Mouse (Mus musculus) layer of hippocampus, adult 2 months (tissue): ENCODE measurements around the gene Ppp1r12c. TPM values are rescaled to one million over a fixed set of nuclear protein-coding genes. Genes with fewer than 3 reads are reported as not detected.

Experiments
- DNase-seq, 2 experiments: peaks; one replicate each; pipeline ENCODE4 v3.0.0; 2022; ENCODE audit warnings: low spot score in 2 of 2
- H3K27ac ChIP-seq: fragments of 200-600 bp; 2 replicates; pipeline ENCODE4 v1.8.1; 2022
- H3K4me3 ChIP-seq: fragments of 200-600 bp; 2 replicates; pipeline ENCODE4 v1.8.1; 2022; ENCODE audit warnings: mild to moderate bottlenecking
- CTCF ChIP-seq: fragments of 200-600 bp; conservative IDR thresholded peaks from 2 replicates; pipeline ENCODE4 v1.8.1; 2022; ENCODE audit warnings: antibody characterized with exemption, mild to moderate bottlenecking, moderate library complexity
- total RNA-seq, 2 experiments: library from RNA; stranded (reverse); gene quantifications; 2 replicates each; pipeline ENCODE4 v1.2.3; 2021

Gene Ppp1r12c
- total RNA-seq, 2 experiments from 2014 or later, result 157 to 161 TPM

GRCm38 (mm10) chr7:4498251-4498650, 3.2 kb downstream of the Ppp1r12c start:
- H3K4me3 ChIP-seq, result peak overlapping the region; percentile 10; the same call in 1 of the 2 replicates
- peak overlapping the region; percentile 28; the same call in 1 of the 2 replicates for H3K27ac ChIP-seq

DNA sequence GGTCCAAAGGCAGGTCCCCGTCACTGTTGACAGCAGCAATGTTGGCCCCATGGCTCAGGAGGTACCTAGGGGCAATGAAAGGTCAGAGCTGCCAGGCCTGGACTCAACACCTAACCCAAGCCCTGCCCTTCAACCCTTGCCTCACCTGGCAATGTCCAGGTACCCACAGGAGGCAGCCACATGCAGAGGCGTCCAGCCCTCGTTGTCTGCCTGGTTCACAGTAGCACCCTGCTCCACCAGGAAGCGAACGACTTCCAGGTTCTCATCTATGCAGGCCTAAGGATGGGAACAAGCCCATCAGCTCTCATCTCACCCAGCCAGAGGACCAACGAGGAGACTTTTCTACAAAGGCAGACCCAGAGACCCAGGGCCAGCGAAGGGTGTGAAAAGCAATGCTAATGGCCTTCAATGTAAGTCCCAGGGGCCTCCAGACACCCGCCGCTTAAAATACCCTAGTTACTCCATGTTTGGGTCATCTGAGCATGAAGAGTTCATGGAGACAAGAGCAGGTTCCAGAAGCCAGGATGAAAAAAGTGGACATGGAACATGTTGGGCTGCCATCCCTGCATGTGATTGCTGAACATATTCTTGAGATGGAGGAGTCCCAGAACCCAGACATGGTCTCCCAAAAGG, 4.1 kb downstream of the Ppp1r12c start:
- DNase-seq, result no peak
- no peak overlapping the region; the same call in 1 of the 2 replicates for H3K4me3 ChIP-seq

More at GRCm38 (mm10) chr7:4498251-4498650, 3.2 kb downstream of the Ppp1r12c start:
- no peak for TF ChIP-seq CTCF
- peak in 1 of 2 experiments; percentile 37 for DNase-seq

DNA sequence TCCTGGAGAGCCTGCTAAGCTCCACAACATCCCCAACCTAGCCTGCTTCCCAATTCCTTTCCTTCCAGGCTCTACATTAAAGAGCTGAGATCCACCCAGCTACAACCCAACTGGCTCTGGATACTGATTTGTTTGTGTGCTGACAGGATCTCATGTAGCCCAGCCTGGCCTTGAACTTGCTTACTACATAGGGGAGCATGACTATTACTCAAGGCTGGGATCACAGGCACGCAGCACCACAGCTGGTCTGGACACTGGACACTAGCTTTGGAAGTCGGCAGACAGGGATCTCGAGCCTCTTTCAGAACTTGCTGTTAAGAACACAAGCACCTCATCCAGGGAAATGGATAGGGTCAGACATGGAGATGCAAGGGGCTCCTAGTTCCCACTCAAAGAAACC, 5.0 kb downstream of the Ppp1r12c start:
- DNase-seq, result no peak
- Histone ChIP-seq H3K27ac (no peak overlapping the region), H3K4me3 (no peak overlapping the region)
- TF ChIP-seq CTCF, result no peak

More for the DNA sequence above, 4.1 kb downstream of the Ppp1r12c start:
- TF ChIP-seq CTCF, result no peak
- H3K27ac ChIP-seq, result no peak overlapping the region

DNA sequence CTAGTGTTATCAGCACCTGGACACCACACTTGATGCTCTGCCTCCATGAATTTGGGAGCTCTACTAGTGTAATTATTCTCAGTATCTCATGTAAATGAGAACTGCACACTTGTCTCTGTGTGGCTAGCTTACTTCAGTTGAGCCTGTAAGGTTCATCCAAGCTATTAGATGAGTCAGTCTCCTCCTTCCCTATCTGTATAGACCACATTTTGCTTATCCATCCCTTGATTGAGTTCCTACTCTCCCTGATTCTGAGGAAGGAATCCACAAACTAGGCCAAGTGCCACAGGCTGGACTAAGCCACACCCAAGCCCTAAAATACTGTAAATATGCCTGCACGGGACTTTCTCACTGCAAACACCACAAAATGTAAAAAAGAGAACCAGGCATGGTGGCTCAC, 7.5 kb downstream of the Ppp1r12c start:
- no peak for DNase-seq
- no peak overlapping the region for H3K27ac ChIP-seq
- no peak for TF ChIP-seq CTCF
- H3K4me3 ChIP-seq, result no peak overlapping the region

GRCm38 (mm10) chr7:4492284-4493224, 8.9 kb downstream of the Ppp1r12c start:
- Histone ChIP-seq H3K27ac (no peak overlapping the region), H3K4me3 (no peak overlapping the region)
- no peak for DNase-seq
- TF ChIP-seq CTCF, result no peak

- TF ChIP-seq CTCF, result no peak
- DNase-seq, result no peak
- Histone ChIP-seq H3K4me3 (no peak overlapping the region), H3K27ac (peak overlapping the region; percentile 46; the same call in 1 of the 2 replicates)
Observed at GRCm38 (mm10) chr7:4491308-4491707, 10.2 kb downstream of the Ppp1r12c start.

DNA sequence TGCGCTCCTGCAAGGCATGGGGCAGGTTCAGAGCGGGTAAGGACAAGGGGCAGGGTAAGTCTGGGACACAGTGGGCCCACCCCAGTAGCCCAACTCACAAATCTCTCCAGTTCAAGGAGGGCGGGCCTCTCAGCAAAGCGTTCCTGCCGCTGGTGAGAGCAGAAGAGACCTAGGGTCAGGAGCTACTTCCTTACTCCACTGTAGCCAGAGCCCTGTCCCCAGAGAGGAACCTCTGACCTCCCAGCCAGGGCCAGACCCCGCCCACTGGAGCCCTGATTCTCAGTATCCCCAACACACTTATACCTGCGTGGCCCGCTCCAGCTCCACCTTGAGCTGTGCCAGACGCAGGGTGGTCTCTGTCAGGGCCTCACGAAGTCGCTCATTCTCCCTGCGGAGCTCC, 19.2 kb downstream of the Ppp1r12c start:
- no peak overlapping the region for H3K27ac ChIP-seq
- DNase-seq, result no peak
- H3K4me3 ChIP-seq, result no peak overlapping the region
- no peak for TF ChIP-seq CTCF

GRCm38 (mm10) chr7:4479674-4480073, 21.8 kb downstream of the Ppp1r12c start:
- DNase-seq, result peak in 1 of 2 experiments; percentile 44
- TF ChIP-seq CTCF, result peak; percentile 78
- Histone ChIP-seq H3K27ac (no peak overlapping the region), H3K4me3 (no peak overlapping the region)

DNA sequence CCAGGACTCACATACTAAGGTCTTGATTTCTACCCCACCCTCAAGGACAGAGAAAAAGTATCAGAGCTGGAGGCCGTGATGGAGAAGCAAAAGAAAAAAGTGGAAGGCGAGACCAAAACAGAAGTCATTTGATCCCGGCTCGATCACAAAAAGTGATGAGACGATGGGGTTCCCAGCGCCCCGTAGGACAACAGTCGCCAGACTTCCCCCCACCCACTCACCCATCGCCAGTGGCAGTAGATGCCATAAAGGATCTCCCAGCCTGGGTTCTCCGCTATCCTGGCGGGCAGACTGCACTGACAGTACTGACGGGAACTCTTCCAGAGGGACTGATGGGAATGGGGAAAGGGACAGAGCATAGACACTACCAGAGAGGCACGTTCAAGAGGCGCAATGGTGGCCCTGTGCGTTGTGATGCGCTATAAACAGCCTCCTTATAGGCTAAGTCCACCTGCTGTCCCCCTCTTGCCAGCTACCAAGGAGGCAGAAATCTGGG, 22.6 kb downstream of the Ppp1r12c start:
- Histone ChIP-seq H3K27ac (peak overlapping the region; percentile 21; the same call in 1 of the 2 replicates), H3K4me3 (peak overlapping the region; percentile 62)
- no peak for DNase-seq
- TF ChIP-seq CTCF, result no peak

DNA sequence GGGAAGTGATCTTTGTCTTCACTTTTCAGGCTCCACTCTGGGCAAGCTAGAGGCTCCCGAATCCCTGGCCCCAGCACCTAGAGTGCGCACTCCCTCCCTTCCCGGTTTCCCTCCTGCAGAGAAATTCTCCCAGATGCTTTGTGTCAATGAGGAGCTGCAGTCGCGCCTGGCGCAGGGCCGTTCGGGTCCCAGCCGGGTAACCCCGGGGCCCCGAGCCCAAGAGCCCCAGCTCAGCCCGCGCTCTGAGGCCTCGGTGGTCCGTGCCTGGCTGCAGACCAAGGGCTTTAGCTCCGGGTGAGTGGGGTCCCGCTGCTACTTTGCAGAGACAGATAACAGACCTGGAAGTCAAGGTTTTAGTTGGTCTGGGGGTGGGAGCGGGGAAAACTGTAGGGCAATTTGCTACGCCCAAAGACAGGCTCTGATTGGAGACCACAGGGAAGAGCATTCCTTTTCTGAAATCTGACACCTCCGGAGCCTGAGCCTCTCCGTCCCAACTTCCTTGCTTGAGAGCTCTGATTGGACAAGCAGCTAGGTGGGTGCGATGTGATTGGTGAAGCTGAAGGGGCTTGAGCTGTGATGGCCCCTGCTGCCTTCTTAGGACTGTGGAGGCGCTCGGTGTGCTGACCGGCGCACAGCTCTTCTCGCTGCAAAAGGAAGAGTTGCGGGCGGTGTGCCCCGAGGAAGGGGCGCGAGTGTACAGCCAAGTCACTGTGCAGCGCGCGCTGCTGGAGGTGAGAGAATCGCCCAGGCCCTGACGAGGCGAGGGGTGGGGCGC, 23.3 kb downstream of the Ppp1r12c start:
- peak; percentile 44 to 49 for DNase-seq
- peak overlapping the region; percentile 36; the same call in 1 of the 2 replicates for H3K27ac ChIP-seq
- TF ChIP-seq CTCF, result no peak
- H3K4me3 ChIP-seq, result peak overlapping the region; percentile 62

GRCm38 (mm10) chr7:4473940-4474339, 27.5 kb downstream of the Ppp1r12c start:
- no peak for TF ChIP-seq CTCF
- Histone ChIP-seq H3K4me3 (no peak overlapping the region), H3K27ac (no peak overlapping the region)
- DNase-seq, result no peak

DNA sequence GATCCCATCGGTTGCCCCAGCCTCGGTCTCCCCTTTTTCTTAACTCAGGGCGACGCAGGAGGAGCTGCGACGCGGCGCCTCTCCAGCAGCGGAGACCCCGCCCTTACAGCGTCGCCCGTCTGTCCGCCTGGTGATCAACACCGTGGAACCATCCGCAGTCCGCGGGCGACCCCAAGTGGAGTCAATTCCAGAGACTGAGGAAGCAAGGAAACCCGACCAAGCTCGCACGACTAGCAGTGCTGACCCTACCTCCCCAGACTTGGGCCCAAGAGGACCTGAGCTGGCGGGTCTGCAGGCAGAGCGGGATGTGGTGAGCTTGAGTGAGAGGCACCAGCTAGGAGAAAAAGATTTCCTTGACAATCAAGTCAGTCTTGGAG, 30.3 kb downstream of the Ppp1r12c start:
- peak; percentile 81 for TF ChIP-seq CTCF
- H3K27ac ChIP-seq, result peak overlapping the region; percentile 15; the same call in 1 of the 2 replicates
- peak overlapping the region; percentile 63 for H3K4me3 ChIP-seq
- DNase-seq, result peak; percentile 89 to 93
